Mouse (Mus musculus): ENCODE data around the gene 1700067K01Rik. TPM values are rescaled to one million over a fixed set of nuclear protein-coding genes. Genes with fewer than 3 reads are reported as not detected.

The 1700067K01Rik gene
- total and polyA plus RNA-seq, 3 experiments, result 0.53 to 0.69 TPM; not detected in 1

DNA sequence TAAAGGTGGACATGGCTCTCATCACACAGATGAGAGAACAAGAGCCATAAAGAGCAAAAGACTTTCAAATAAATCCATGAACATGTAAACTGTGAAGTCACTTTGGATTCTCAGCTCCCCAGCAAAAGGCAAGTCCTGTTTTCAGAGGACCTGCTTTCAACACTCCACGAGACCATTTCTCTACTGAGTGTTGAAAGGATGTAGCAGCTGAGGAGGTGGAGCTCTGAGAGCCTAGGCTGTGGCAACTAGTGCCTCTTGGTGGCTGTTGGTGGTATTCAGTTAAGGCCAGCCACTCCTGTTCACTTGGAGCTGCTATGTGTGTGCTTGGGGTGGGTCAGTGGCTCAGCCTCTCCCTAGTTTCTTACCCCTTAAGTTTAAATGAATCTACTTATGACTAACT, 44.5 kb upstream of the 1700067K01Rik start:
- Histone ChIP-seq H3K9ac (ENCODE audit: control insufficient read depth, low read depth, low read length, poor library complexity, severe bottlenecking) (peak overlapping the region; percentile 76), H3K27ac (ENCODE audit: control insufficient read depth, low read depth, low read length) (no peak overlapping the region), H3K36me3 (ENCODE audit: control insufficient read depth in 1 of 2, insufficient read depth in 2 of 2, low read length in 2 of 2) (peaks cover 0 to 8% of the 10 kb centered on the region in 2 experiments; a peak in 3 of 4 replicates)

DNA sequence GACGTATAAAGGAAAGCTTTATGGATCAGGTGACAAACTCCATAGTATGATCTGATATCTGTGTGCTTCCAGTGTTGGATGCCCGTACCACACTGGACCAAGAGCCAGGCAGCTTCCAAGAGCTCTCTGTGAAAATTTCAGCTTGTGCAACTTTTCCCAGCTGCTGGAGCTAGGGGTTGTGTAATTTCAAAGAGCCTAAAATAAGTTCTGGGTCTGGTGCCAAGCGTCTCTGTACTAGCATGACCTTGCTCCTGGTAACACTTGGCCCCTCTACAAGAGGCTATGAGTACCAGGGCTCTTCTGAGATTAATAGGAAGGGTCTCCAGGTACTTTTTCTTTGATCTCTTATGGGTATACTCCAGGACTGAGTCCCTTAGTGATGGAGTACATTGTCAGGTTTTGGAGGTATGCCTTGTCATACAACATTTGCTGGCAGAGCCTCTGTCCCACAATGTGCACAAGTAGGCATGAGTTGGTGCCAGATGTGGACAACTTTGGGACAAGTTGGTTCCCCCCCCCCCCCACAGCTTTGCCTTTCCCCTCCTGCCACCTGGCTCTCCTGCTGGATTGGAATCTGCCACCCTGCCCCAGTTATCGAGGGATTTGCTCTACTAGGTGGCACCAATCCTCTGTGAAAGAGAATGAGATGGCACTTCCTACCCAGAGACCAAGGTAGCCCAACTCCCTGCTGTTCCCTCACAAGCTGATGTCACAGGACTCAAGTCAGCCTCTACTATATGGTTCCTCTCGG, 37.1 kb upstream of the 1700067K01Rik start:
- H3K9ac ChIP-seq (ENCODE audit: control insufficient read depth, low read depth, low read length, poor library complexity, severe bottlenecking), result no peak overlapping the region
- H3K27ac ChIP-seq (ENCODE audit: control insufficient read depth, low read depth, low read length), result no peak overlapping the region
- no peaks in the 10 kb centered on the region for H3K27me3 ChIP-seq (ENCODE audit: control insufficient read depth in 1 of 2, insufficient read depth in 2 of 2, low read length in 2 of 2)
- TF ChIP-seq SIN3A (IDR thresholded peaks at IDR 0.05; ENCODE audit: low read length), result no peak
- TF ChIP-seq MAX (IDR thresholded peaks at IDR 0.05; ENCODE audit: low read length), result no peak
- no peak for TF ChIP-seq EP300 (IDR thresholded peaks at IDR 0.05; ENCODE audit: low read depth in 1 of 2, low read length in 2 of 2)
- H3K9me3 ChIP-seq (replicated peaks; ENCODE audit: insufficient read depth, low read length), result no peaks in the 10 kb centered on the region
- H3K4me1 ChIP-seq (ENCODE audit: control insufficient read depth in 1 of 2, insufficient read depth in 2 of 2, low read length in 2 of 2), result no peaks in the 10 kb centered on the region
- H3K79me2 ChIP-seq (ENCODE audit: control insufficient read depth, insufficient read depth, low read length, poor library complexity), result no peaks in the 10 kb centered on the region
- DNase-seq (ENCODE audit: low read depth, low spot score), result no peak
- peaks cover 0 to 13% of the 10 kb centered on the region in 2 experiments; a peak in 2 of 4 replicates for H3K36me3 ChIP-seq (ENCODE audit: control insufficient read depth in 1 of 2, insufficient read depth in 2 of 2, low read length in 2 of 2)
- H3K4me3 ChIP-seq (ENCODE audit: control insufficient read depth in 1 of 2, insufficient read depth in 1 of 2, low read depth in 2 of 2, low read length in 2 of 2), result no peak overlapping the region

More for the DNA sequence above, 44.5 kb upstream of the 1700067K01Rik start:
- peak; percentile 82 for DNase-seq (ENCODE audit: low read depth, low spot score)
- peak overlapping the region; percentile 78 to 84 for H3K4me3 ChIP-seq (ENCODE audit: control insufficient read depth in 1 of 2, insufficient read depth in 1 of 2, low read depth in 2 of 2, low read length in 2 of 2)
- no peaks in the 10 kb centered on the region for H3K27me3 ChIP-seq (ENCODE audit: control insufficient read depth in 1 of 2, insufficient read depth in 2 of 2, low read length in 2 of 2)
- peaks cover 4 to 7% of the 10 kb centered on the region in 2 experiments; a peak in 3 of 4 replicates for H3K4me1 ChIP-seq (ENCODE audit: control insufficient read depth in 1 of 2, insufficient read depth in 2 of 2, low read length in 2 of 2)
- TF ChIP-seq CTCF (IDR thresholded peaks at IDR 0.05 in 2 of 3, conservative IDR thresholded peaks at IDR 0.05 in 1 of 3; ENCODE audit: control insufficient read depth in 1 of 3, insufficient read depth in 1 of 3, low read depth in 2 of 3, low read length in 3 of 3, poor library complexity in 1 of 3, severe bottlenecking in 1 of 3) (peak; percentile 22 to 59 (median 31); a peak in 4 of 6 replicates), SMC3 (IDR thresholded peaks at IDR 0.05; ENCODE audit: low read depth, low read length) (peak; percentile 59), GABPA (IDR thresholded peaks at IDR 0.05; ENCODE audit: low read depth, low read length) (no peak), ZC3H11A (IDR thresholded peaks at IDR 0.05; ENCODE audit: low read depth, low read length) (peak; percentile 20; the same call in 1 of the 2 replicates), MAX (IDR thresholded peaks at IDR 0.05; ENCODE audit: low read length) (0 out of 2 replicates have a peak, but pooled peaks have one; percentile 11), RAD21 (IDR thresholded peaks at IDR 0.05; ENCODE audit: low read depth, low read length) (peak; percentile 32), MXI1 (IDR thresholded peaks at IDR 0.05; ENCODE audit: low read depth, low read length) (peak; percentile 40; the same call in 1 of the 2 replicates), POLR2AphosphoS5 (IDR thresholded peaks at IDR 0.05; ENCODE audit: borderline replicate concordance, low read depth, low read length) (no peak), CHD1 (IDR thresholded peaks at IDR 0.05; ENCODE audit: low read depth, low read length) (no peak), NELFE (IDR thresholded peaks at IDR 0.05; ENCODE audit: low read depth, low read length) (no peak), SIN3A (IDR thresholded peaks at IDR 0.05; ENCODE audit: low read length) (peak; percentile 65)
- H3K79me2 ChIP-seq (ENCODE audit: control insufficient read depth, insufficient read depth, low read length, poor library complexity), result peaks cover 23% of the 10 kb centered on the region
- H3K9me3 ChIP-seq (replicated peaks; ENCODE audit: insufficient read depth, low read length), result no peaks in the 10 kb centered on the region

DNA sequence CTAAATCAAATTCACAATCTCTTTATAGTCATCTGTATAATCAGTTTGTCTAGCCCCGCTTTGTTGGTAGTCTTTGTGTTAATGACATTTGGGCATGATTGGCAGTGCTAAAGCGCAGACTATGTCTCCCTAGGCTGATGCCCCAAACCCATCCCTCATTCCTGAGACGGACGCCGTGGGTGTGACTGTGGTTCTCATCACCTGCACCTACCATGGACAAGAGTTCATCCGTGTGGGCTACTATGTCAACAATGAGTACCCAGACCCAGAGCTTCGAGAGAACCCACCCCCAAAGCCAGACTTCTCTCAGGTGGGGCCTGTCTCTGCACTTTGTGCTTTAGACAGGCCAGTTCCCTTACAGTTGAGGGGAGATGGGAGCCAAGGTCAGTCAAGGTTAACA, 33.6 kb upstream of the 1700067K01Rik start:
- H3K4me3 ChIP-seq (ENCODE audit: control insufficient read depth in 1 of 2, insufficient read depth in 1 of 2, low read depth in 2 of 2, low read length in 2 of 2), result no peak overlapping the region
- no peaks in the 10 kb centered on the region for H3K9me3 ChIP-seq (replicated peaks; ENCODE audit: insufficient read depth, low read length)
- H3K4me1 ChIP-seq (ENCODE audit: control insufficient read depth in 1 of 2, insufficient read depth in 2 of 2, low read length in 2 of 2), result peaks cover 0 to 5% of the 10 kb centered on the region in 2 experiments; a peak in 1 of 4 replicates
- no peaks in the 10 kb centered on the region for H3K27me3 ChIP-seq (ENCODE audit: control insufficient read depth in 1 of 2, insufficient read depth in 2 of 2, low read length in 2 of 2)
- H3K79me2 ChIP-seq (ENCODE audit: control insufficient read depth, insufficient read depth, low read length, poor library complexity), result no peaks in the 10 kb centered on the region; the same call in 1 of the 2 replicates
- no peak overlapping the region for H3K27ac ChIP-seq (ENCODE audit: control insufficient read depth, low read depth, low read length)
- DNase-seq (ENCODE audit: low read depth, low spot score), result no peak
- no peak overlapping the region for H3K9ac ChIP-seq (ENCODE audit: control insufficient read depth, low read depth, low read length, poor library complexity, severe bottlenecking)
- peaks cover 0 to 11% of the 10 kb centered on the region in 2 experiments; a peak in 2 of 4 replicates for H3K36me3 ChIP-seq (ENCODE audit: control insufficient read depth in 1 of 2, insufficient read depth in 2 of 2, low read length in 2 of 2)
- TF ChIP-seq POLR2AphosphoS2 (IDR thresholded peaks at IDR 0.05; ENCODE audit: low read length) (no peak), MAFK (IDR thresholded peaks at IDR 0.05; ENCODE audit: borderline replicate concordance, low read depth, low read length) (no peak), SIN3A (IDR thresholded peaks at IDR 0.05; ENCODE audit: low read length) (no peak), ELF1 (IDR thresholded peaks at IDR 0.05; ENCODE audit: low read depth, low read length) (no peak), MYC (IDR thresholded peaks at IDR 0.05; ENCODE audit: low read depth, low read length) (no peak), ZKSCAN1 (IDR thresholded peaks at IDR 0.05; ENCODE audit: low read depth, low read length) (no peak), MXI1 (IDR thresholded peaks at IDR 0.05; ENCODE audit: low read depth, low read length) (no peak), EP300 (IDR thresholded peaks at IDR 0.05; ENCODE audit: low read depth in 1 of 2, low read length in 2 of 2) (no peak), SMC3 (IDR thresholded peaks at IDR 0.05; ENCODE audit: low read depth, low read length) (no peak), HCFC1 (IDR thresholded peaks at IDR 0.05; ENCODE audit: low read depth, low read length) (no peak), E2F4 (IDR thresholded peaks at IDR 0.05; ENCODE audit: borderline replicate concordance, low read depth, low read length) (no peak), TAL1 (IDR thresholded peaks at IDR 0.05; ENCODE audit: low read length) (no peak), MYB (IDR thresholded peaks at IDR 0.05; ENCODE audit: low read depth, low read length) (no peak), GATA1 (IDR thresholded peaks at IDR 0.05; ENCODE audit: low read depth, low read length) (no peak), USF1 (IDR thresholded peaks at IDR 0.05; ENCODE audit: low read depth, low read length) (no peak), GABPA (IDR thresholded peaks at IDR 0.05; ENCODE audit: low read depth, low read length) (no peak), POLR2AphosphoS5 (IDR thresholded peaks at IDR 0.05; ENCODE audit: borderline replicate concordance, low read depth, low read length) (no peak), CTCF (IDR thresholded peaks at IDR 0.05 in 2 of 3, conservative IDR thresholded peaks at IDR 0.05 in 1 of 3; ENCODE audit: control insufficient read depth in 1 of 3, insufficient read depth in 1 of 3, low read depth in 2 of 3, low read length in 3 of 3, poor library complexity in 1 of 3, severe bottlenecking in 1 of 3) (no peak)
